Mouse (Mus musculus) kidney, adult 9 months (tissue): ENCODE results near the gene Gimap1.

ENCODE experiments used
- DNase-seq: peaks from one replicate; pipeline ENCODE4 v3.0.0; 2022

Gimap1 gene

DNA sequence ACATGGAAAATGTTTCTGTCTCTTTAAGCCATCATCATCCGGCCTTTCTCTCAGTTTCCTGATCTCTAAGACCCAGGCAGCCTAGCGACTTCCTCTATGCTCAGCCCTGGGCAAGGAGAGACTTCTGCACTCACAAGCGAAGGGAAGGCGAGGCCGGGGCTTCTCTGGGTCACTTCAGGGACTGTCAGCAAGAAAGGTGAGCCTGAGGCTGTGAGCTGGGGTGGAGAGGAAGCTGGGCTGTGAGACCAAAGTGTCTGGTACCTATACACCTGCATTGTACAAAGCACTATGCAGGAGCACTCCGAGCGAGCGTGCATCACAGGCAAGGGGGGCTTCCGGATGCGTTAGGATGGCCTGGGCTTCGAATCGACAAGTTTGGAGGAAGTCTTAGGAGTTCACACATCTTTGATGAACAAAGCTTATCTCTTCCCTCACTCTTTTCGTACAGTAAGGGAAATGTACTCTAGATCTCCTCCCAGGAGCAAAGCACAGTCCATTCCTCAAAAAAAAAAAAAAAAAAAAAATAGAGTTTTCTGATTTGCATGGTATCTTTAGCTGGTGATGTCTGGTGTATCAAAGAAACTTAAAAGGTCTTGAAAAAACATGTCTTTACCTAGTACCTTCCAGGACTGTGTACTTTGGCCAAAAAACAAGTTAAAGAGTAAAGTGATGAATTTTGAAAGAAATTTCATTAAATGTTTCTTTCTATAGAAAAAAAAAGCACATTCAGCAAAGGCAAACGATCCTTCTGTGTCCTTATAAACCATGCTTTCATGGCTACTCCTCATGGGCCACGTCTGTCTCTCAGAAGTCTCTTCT, at the start of gene Gimap1:
Gimap1 (plus strand) TSS at position 94 of the 819 bp plus-strand sequence.
- DNase-seq, result peak; percentile 55

DNA sequence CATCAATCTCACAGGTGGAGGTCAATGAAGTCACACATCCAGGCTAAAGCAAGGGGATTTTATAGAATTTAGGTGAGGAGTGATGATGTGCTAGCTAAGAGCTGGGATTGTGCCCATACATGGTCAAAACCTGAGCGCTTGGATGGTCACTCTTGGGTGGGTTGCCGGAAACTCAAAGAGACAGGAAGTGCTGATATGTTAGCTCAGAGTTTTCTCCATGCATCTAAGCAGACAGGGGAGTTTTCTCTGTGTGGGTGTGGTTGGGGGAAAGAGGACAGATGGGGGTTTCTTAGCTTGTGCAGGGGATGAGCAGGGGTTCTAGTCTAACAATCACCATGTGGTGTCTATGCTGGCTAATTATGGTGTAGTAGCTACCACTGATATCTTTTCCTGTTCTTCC, 49.5 kb upstream of the Gimap1 start:
- DNase-seq, result no peak

DNA sequence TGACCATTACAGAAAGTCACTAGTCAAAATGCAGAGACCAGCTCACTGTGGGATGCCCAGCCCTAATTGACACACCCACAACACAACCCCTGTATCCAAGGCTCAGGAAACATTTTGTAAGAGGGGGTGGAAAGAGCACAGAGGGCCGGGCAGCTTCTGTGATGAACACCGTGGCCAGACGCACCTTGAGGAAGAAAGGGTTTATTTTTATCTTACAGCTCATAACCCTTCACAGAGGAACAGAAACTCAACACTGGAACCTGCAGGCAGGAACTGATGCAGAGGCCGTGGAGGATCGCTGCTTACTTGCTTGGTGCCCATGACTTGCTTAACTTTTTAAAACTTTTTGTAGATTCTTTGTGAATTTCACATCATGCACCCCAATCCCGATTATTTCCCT, 45.9 kb upstream of the Gimap1 start:
- no peak for DNase-seq

DNA sequence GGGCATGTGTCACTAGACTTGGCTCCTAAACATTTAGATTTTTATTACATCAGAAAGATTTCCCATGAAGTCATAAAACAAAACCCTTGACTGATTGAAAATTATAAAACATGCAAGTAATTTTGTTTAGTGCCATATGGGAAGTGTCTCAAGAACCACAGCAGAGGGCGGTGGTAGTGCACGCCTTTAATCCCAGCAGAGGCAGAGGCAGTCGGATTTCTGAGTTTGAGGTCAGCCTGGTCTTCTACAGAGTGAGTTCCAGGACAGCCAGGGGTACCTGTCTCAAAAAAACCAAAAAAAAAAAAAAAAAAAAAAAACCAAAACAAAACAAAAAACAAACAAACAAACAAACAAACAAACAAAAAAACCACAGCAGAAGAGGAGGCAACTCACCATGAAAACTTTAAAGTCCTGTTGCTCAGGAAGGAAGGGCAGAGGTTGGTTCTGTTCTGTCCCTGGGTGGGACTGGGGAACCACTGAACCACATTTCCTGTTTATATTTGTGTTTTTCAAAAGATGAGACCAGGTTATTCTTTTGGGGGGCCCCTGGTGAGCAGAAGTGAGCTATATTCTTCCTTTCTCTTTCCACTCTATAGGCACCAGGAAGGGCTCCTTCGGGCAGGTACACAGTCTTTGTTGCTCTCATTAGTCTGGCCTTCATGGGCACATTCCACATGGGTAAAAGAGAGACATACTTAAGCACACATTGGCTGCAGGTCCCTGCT, 41.9 kb upstream of the Gimap1 start:
- no peak for DNase-seq

DNA sequence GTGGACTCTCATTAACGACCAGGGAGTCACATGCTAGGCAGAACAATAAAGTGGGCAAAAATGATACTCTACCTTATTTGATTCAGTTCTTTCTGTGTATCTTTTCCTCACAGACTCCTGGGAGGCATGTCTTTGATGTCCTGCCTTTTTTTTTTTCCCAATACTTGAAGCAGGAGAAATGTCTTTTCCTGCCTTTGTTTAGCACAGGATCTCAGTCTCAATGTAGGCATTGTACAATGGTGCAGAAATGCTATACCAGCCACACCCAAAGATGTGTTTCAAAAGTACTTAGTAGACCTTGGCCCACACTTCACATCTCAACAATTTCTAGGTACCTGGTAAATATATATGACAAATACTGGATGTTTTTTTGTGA, 41.3 kb upstream of the Gimap1 start:
- DNase-seq, result no peak

DNA sequence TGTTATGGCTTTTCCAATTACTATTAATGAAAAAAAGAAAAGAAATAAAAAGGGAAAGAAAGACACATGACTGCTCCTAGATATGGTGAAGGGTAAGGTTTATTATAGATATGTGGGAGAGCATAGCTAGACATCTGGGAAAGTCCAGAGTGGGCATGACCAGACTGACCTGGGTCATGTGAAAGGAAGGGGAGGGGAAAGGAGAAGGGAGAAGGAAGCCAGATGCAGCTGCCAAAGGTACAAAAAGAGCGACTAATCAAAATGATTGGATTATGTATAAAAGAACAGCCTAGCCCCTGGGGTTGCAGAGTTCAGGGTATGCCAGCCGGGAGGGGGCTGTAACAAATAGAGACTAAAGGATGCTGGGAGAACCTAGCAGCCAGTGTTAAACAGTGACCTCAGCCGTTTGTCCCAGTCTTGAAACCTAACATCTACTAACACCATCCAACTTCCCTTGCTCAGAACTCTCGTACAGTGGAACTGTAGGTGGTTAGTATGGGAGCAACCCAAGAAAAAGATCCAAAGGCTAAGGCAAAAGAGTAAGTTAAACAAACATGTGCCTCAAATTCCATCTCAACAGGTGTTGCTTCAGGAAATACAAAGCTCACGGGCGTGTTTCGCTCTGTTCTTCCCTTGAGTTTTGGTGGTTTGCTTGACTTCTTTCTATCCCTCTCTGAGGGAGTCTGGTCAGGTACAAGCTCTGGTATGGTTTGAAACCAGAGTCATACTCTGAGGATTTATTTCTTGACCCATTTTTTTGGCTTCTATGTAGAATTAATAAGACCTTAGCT, 40.6 kb upstream of the Gimap1 start:
- no peak for DNase-seq

DNA sequence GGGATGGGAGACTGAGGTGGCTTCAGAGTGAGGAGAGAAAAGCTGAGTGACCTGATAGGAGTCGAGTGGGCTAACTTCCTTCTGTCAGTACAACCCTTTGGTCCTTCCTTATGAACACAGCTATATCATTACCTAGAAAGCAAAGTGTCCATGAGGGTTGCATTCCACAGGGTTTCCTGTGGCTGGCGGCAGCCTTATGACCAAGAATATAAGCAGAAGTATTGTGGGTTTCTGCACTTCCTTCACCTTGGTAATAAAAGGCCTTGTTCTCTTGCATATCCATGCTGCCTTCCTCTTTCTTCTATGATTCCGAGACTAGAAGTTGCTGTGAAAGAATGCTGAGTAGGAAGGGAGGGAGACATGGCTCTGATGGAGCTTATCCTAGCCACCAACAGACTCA, 40.0 kb upstream of the Gimap1 start:
- no peak for DNase-seq

DNA sequence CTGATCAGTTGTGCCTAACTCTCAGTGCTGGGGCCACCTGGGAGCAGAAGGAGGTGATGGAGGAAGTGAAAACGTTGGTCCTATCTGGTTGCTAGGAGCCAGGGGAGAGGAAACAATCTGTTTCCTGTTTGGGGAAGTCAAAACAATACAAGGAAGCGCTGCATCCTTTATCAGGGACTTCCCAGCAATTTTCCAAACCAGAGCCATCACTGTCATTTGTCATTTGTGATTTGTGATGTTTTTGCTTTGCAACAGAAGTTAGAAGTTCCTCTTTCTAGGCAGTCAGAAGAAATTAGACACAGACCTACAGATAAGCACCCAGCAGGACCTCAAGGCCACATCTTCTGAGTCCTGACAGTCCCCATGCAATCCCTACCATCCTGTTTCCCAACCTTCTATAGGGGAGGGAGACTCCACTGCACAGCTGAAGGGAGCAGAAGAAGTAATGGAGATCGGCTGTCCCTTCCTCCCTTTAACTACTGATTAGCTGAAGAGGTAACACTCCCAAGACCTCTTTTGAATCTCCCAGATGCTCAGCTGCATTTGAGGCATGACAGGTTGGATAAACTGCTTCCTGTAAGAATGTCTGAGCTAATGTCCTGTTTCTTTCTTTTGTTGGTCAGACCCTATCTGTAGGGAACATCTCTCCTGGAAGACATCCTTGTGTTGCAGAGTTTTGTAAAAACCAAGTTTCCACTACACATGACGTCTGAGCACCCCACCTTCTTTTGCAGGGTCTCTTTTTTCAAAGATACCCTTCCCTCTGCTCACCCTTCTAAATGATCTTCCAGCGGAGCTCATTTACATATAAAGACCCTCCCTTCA, 38.4 kb upstream of the Gimap1 start:
- DNase-seq, result peak; percentile 77

DNA sequence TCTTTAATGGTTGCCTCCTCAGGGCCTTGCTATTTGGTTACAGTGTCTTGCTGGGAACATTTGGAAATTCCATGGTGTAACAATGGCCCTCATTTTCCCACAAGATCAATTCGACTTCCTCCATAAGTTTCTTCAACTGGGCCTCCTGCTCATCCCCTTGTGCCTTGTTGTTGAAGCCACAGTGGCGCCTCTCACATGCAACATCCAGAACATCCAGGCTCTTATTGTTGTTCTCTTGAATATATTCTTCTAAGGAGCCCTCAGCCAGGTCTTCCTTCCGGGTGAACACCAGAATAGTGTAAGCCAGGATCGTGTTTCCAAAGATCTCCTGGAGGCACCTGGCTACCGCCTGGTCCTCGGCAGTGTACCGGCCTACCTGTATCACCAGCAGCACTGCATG, 36.7 kb upstream of the Gimap1 start:
- no peak for DNase-seq

DNA sequence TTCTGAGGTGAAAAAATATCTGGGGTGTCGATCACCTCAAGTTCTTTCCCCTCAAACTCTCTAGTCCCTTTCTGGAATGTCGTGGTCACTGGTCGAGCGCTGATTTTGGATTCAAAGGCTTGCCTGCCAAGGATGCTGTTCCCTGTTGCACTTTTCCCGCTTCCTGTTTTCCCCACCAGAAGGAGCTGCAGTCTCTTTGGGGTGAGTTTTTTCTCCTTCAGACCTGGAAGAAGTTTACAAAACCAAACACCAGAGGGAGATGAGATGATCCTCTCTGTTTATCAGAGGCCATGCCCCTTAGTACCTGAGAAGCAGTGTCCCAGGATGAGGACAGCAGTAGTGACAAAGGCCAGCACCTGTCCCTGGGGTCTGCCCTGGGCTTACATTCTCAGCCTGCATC, 36.3 kb upstream of the Gimap1 start:
- peak; percentile 42 for DNase-seq

DNA sequence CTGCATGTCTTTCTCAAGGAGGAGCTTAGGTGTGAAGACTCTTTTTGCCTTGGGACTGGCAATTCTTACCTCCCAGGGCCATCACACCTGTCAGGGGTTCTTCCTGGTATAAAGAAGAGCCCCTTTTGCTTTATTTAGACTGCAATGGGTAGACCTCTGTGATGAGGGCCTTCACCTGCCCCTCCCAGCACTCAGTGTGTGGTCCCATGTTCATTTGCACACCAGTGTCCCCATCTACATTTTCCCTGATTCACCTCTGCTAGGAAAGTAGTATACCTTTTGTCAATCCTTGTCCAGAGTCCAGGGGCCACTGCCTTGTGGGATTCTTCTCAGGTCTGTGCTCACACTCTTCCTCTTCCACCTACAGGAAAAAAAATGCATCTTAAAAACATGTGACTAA, 34.7 kb upstream of the Gimap1 start:
- no peak for DNase-seq

DNA sequence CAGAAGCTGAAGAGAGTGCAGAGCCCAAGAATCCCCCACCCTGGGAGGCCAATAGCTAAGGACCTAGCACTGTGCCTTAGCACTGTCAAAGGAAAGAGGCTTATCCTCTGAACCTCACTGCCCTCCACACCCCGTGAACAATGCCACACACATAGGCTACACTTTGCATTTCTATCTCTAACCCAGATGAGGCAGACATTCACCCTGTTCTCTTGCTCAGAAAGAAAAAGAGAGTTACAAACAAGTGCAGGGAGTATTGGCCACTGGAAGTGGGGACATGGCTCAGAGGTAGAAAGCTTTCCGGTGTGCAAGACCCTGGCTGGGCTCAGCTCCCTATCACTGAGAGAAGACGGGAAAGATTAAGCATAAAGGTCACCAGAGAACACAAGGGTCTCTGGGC, 32.7 kb upstream of the Gimap1 start:
- DNase-seq, result no peak

DNA sequence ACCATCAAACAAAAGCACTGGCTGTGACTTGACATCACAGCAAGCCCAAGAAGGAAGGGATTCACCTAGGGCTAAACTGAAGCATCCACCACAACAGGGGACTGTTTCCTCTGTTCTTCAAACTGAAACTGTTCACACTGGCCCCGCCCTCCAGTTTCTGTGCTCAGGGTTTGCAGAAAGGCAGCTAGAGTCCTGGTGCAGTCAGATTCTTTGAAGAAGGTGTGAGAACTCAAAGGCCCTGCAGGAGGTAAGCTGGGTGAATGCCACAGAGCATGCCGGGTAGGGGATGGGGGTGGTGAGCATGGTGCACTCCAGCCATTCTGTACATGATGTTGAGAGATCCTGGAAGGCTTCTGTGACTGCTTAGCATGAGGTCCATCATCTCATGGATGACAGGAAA, 20.4 kb upstream of the Gimap1 start, which contains the start of the genes Gm28053 and Gimap7:
Gm28053 (plus strand) TSS at position 153 of the 400 bp plus-strand sequence.
Gimap7 (plus strand) TSS at position 167 of the 400 bp plus-strand sequence.
- no peak for DNase-seq

DNA sequence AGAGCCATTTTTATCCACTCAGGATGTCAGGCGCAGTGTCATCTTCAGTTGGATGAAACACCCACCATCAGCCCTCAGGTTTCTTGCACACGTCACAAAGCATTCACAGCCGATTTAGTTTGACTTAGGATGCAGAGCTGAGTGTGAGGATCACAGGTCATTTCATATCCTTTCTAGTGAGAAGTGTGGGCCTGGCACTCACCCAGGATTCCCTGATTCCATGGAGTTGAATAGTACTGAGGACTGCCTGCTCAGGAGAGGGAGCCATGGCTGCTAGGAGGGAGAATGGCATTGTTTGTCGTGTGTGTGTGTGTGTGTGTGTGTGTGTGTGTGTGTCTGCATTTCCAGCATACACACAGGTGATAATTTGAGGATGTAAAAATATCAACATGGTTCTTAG, 18.5 kb upstream of the Gimap1 start:
- DNase-seq, result no peak

DNA sequence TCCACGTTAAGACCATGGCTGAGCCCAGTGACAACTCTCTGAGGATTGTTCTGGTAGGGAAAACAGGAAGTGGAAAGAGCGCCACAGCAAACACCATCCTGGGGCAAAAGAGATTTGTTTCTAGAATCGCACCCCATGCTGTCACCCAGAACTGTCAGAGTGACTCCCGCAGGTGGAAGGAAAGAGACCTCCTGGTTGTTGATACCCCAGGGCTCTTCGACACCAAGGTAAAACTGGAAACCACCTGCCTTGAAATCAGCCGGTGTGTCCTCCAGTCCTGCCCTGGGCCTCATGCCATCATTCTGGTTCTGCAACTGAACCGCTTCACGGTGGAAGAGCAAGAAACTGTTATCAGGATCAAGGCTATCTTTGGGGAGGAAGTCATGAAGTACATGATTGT, 15.4 kb upstream of the Gimap1 start:
- no peak for DNase-seq

DNA sequence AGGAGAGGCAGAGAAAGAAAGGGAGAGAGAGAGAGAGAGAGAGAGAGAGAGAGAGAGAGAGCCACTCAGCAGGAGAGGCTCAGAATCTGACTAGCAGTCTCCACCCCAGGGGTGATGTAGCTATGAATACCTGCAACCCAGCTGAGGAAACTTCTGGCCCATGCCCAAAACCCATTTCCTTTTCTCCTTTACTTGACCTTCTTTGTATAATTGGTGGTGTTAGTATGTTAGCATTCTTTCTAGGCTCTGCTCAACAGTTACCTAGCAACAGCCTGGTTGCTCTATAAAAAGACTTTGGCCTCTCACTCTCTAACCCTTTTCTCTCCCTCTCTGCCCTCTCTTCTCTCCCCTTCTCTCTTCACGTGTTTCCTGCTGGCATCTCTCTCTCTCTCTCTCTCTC, 13.4 kb upstream of the Gimap1 start:
- DNase-seq, result peak; percentile 97

DNA sequence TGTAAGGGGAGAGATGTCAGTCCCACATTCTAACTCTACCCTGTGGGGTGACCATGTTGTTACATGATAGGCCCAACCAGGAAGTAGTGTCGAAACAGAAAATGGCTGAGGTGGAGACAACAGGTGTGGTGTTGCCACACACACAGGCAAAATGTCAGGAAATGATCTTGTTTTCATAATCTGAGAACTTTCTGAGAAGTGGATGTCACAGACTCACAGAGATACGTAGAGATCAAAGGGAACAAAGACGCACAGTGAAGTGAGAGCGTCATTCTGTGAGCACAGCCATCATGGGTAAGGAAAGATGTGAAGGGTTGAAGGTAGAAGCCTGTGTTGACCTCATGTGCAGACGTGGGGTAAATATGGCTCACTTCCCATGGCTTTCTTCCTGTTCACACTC, 11.1 kb upstream of the Gimap1 start:
- DNase-seq, result no peak

DNA sequence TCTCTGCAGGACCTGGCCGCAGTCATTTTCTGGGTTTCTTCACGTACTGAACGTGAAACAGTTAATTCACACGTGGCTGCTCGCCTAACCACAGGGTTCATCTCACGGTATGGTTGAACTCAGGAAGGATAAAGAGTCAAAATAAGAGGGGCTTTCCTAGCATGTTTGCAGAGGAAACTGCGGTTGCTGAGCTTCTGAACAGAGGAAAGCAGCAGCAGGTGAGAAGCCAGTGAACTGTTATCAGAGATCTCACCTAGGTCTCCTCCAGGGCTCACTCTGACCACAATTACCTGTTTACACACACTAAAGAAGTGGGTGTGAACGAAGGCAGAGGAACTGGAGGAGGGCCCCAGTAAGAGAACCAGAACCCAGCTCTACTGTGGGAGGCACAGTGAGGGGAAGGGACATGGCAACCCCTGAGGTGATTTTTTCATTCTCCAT, 6.0 kb upstream of the Gimap1 start:
- no peak for DNase-seq

DNA sequence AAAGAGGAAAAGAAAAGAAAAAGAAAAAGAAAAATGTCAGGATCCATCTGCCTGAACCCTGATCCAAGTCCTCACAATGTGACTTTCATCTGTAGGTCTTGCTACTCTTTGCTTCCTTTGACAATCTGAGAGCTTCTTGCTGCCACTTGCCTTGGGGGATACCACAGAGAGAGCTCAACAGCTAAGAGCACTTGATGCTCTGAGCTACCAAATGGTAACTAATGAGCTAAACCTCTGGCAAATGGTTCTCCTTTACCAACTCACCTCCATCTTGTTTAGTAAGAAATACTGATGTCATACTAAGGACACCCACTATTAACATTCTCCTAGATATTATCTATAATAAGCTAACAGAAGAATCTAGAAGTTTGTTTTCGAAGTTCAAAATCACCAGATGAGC, 5.2 kb upstream of the Gimap1 start:
- DNase-seq, result no peak

DNA sequence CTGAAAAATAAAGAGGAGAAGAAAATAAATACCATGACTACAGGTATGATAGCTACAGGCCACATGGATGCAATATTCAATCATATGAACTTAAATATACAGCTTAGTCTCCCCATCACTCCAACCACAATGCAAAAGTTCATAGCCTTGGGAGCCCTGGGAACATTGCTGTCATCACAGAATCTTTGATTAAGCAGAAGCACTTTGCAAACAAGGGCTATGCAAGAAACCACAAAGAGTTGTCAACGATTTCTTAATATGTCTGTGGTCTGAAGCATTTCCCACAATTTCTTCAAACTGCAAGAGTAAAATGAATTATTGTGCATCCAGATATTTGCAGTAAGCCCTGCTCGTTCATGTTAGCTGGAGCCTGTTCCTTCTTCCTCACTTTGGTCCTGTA, 1.8 kb upstream of the Gimap1 start:
- DNase-seq, result no peak

DNA sequence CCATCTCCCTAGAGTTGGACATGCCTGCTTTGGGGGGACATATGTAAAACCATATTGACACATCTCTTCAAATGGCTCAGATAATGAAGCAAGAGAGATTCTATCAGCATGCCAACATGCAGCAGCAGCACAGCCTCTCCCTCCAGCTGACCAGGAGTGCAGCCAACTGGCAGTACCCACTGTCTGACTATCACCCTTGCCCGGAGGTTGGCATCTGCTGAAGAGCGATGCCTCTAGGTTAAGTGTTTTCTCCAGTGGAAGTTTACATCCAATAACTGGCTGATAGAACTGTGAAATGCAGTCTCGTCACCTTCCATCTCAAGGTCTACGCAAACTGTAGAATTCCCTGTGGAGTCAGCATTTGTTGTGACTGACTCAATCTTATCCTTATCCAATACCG, 1.2 kb upstream of the Gimap1 start:
- no peak for DNase-seq

DNA sequence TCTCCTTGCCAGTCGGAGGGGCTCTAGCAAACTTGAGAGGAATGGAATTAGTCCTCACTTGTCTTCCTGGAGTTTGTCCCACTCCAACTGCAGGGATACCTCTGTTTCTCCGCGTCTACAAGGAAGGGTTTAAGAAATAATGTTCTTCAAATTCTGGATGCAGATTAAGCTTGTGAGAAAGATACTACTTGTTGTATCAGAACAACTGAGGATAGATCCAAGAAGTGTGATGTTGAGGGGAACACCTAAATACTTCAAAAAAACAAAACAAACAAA, 864 bp downstream of the Gimap1 start:
- no peak for DNase-seq
